Mouse (Mus musculus) urinary bladder, adult 18-20 months (tissue): ENCODE data around the gene Rassf5.
A peak's percentile ranks its signal among the peaks of the same experiment; 100 is the strongest.

ENCODE experiments used
- DNase-seq, 2 experiments: peaks; one replicate each; pipeline ENCODE4 v3.0.0; 2022; ENCODE audit warnings: low spot score in 2 of 2, mixed read lengths in 2 of 2

Gene Rassf5

GRCm38 (mm10) chr1:131245089-131245856 lies at the start of gene Rassf5:
Gene Rassf5 (minus strand): TSS chr1:131245258.
- peak; percentile 78 to 92 for DNase-seq

DNA sequence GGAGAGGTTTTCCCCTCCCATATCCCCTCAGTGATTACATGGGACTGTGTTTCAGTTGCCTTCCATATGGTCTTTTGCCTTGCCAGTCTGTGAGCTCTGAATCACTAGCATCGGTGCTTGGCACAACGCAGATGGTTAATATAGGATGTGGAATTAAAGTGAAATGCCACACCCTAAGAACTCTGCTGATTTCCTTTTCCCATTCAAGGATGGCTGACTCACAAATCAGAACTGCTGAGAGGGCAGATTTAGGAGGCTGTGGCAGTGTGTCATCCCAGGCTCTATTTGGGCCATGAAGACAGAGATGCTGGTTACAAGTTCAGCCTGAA lies 48.8 kb upstream of the Rassf5 start:
- DNase-seq: no peak

- DNase-seq: no peak
These were observed 48.3 kb upstream of the Rassf5 start for GRCm38 (mm10) chr1:131293221-131293921.

- no peak for DNase-seq
These were observed 45.6 kb upstream of the Rassf5 start for GRCm38 (mm10) chr1:131290648-131291047.

DNA sequence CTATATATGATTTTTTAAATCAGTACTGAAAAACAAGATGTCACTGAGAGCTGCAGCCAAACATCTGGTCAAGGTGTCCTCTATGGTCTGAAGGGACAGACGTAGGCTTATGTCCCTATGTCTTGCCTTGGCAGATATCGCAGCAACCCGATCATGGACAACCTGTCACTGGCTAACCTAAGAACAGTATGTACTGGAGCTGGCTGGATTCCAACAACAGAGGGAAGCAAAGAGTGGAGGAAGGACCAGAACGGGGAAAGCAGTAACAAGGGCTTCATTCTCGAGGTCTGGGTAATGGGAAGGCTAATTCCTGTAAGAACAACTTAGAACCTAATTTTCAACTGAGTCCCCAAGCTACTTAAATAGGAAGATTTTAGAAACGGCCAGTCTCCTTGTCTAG lies 43.9 kb upstream of the Rassf5 start:
- DNase-seq: no peak

DNA sequence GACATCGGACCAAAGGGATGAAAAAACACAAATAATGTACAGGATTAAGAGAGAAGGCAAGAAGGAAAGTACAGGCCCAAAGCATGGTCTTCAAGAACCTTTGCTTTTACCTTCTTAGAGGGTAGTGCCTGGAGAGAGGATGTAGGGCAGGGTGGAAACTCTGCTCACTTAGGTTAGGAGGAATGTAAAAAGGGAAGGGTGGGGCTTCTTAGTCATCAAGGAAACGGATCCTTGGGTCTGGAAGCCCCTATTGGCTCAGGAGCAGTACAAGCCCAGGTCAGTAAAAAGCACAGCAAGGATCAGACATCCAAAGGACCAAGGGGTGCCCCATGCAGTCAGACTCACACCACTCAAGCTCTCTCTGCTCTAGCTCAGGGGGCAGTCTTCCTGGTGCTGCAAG lies 42.2 kb upstream of the Rassf5 start:
- no peak for DNase-seq

DNA sequence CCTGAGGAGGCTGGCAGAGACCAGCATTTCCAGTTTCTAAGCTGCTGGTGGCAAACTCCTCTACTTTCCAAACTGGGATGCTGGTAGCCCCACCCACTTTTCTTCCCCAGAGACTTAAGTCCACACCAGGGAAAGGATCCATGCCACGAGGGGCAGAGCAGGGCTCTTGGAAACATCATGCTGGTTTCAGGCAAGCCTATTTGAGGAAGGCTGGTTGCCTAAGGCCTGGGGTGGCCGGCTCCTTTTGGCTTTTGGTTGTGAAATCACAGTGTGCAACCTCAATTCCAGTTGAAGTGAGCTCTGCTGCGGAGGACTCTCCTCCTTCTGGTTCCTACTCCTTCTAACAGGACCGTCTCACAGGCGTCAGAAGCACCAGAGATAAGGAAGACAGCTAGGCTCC lies 41.7 kb upstream of the Rassf5 start:
- no peak for DNase-seq

DNA sequence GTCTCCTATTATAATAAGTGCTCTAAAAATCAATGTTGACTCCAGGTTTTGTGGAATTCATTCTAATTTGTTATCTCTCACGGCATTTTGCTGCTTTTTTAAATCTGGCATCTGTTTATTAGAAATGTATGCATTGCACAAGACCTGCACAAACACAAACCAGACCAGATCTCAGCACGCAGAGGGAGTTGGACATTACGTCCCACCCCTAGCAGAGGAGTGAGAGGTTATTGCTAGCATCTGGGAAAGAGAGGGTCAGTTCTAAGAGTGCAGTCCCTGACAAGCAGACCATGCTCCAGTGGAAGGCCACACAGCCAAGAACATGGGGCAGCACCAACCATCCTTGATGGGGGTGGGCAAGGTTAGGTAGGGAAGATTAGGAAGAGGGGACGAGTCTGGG lies 39.6 kb upstream of the Rassf5 start:
- no peak for DNase-seq

GRCm38 (mm10) chr1:131284167-131284566 lies 39.1 kb upstream of the Rassf5 start:
- DNase-seq: no peak

DNA sequence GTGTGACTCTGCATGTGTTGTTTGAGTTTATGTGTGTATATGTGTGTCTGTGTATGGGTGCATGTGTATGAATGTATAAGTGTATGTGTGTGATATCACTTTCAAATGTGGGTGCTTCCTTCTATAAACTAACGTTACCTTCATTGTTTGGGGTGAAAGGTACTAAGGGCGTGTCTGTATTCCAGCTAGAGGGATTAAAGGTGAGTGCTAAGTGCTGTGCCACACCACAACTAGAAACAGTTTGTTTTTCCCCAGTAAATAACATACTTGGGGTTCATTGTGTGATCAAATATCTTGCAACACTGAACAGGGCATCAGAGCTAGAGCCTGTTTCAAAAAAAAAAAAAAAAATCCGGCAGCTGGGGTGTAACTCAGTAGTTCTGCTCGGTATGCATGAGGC lies 36.7 kb upstream of the Rassf5 start:
- DNase-seq: no peak

GRCm38 (mm10) chr1:131280280-131280679 lies 35.2 kb upstream of the Rassf5 start:
- DNase-seq: peak in 1 of 2 experiments; percentile 23

GRCm38 (mm10) chr1:131279456-131279776 lies 34.4 kb upstream of the Rassf5 start, which contains the start of gene Ikbke:
Gene Ikbke (minus strand): TSS chr1:131279606.
- DNase-seq: no peak

GRCm38 (mm10) chr1:131278606-131279455 lies 33.8 kb upstream of the Rassf5 start:
- peak in 1 of 2 experiments; percentile 38 for DNase-seq

- DNase-seq: no peak
These were observed 31.8 kb upstream of the Rassf5 start for GRCm38 (mm10) chr1:131276831-131277230.

GRCm38 (mm10) chr1:131275577-131275976 lies 30.5 kb upstream of the Rassf5 start:
- no peak for DNase-seq

GRCm38 (mm10) chr1:131274725-131275539 lies 29.9 kb upstream of the Rassf5 start:
- no peak for DNase-seq

GRCm38 (mm10) chr1:131269797-131270578 lies 24.9 kb upstream of the Rassf5 start:
- peak; percentile 46 to 65 for DNase-seq

- DNase-seq: no peak
These were observed 23.7 kb upstream of the Rassf5 start for GRCm38 (mm10) chr1:131268776-131269175.

DNA sequence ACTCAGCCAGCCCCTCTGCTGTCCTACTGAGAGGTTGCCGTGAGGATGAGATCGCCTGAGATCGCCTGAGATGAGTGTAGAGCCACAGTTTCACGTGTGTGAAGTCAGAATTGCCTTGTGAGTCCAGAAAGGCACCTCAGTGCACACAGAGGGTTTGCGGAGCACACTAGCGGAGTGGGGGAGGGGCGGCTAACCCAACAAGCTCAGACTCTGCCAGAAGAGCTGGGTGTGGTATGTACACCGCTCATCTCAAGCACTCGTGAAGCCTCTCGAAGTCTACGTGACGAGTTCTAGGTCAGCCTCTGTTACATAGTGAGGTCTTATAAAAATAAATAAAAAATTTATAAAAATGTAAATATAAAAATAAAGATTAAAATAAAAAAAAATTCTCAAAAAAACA lies 18.8 kb upstream of the Rassf5 start:
- no peak for DNase-seq

GRCm38 (mm10) chr1:131260309-131260656 lies 15.2 kb upstream of the Rassf5 start:
- DNase-seq: peak in 1 of 2 experiments; percentile 59
